Mouse (Mus musculus): ENCODE data around the gene Slc22a20.
A peak's percentile ranks its signal among the peaks of the same experiment; 100 is the strongest.

Slc22a20 gene

DNA sequence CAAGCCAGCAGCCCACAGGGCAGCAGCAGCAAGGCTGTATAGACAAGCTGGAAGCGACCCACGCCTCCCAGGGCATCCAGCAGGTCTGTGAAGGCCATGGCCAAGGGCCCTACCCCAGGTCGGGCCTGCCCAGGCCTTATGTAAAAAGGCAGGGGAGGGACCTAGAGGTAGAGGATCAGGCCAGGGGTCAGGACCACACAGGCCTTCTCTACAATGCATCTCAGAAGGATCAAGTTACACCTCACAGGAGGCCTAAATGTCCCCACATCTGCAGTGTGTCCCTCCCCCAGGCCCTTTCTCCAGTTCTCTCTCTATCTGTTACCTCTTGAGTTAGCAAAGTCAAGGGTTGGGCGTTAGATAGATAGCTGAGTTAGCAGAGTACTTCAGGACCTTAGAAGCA, at the start of gene Slc22a20:
Gene Slc22a20 (minus strand): TSS at position 101 of the 400 bp plus-strand sequence.
- no peak for DNase-seq (ENCODE audit: low read depth, low spot score)

- no peak for DNase-seq (ENCODE audit: low read depth, low spot score)
These were observed 44.8 kb upstream of the Slc22a20 start for GRCm38 (mm10) chr19:6030520-6031280.

- no peak for DNase-seq (ENCODE audit: low read depth, low spot score)
These were observed 43.5 kb upstream of the Slc22a20 start for GRCm38 (mm10) chr19:6029426-6029825.

GRCm38 (mm10) chr19:6028991-6029390, 43.0 kb upstream of the Slc22a20 start:
- no peak for DNase-seq (ENCODE audit: low read depth, low spot score)

GRCm38 (mm10) chr19:6023930-6024329, 38.0 kb upstream of the Slc22a20 start:
- DNase-seq (ENCODE audit: low read depth, low spot score) = no peak

GRCm38 (mm10) chr19:6023059-6023458, 37.1 kb upstream of the Slc22a20 start:
- DNase-seq (ENCODE audit: low read depth, low spot score) = no peak

DNA sequence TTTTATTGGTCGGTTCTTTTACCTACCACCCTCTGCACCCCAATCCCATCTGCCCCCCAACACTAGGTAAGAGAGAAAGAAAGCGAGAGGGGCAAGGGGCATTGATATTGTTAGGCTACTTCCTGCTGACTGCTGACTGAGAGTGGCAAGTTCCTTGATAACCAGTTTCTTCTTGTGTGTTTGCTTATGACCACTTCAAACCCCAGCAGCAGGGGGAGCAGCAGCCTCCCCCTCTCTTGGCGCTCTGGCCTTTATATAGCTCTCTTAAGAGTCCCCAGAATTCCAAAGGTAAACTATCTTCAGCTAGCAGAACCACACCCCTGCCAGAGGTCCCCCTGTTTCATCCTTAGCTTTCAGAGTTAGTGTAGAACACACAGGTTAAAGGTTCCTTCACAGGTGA, 34.3 kb upstream of the Slc22a20 start:
- no peak for DNase-seq (ENCODE audit: low read depth, low spot score)

DNA sequence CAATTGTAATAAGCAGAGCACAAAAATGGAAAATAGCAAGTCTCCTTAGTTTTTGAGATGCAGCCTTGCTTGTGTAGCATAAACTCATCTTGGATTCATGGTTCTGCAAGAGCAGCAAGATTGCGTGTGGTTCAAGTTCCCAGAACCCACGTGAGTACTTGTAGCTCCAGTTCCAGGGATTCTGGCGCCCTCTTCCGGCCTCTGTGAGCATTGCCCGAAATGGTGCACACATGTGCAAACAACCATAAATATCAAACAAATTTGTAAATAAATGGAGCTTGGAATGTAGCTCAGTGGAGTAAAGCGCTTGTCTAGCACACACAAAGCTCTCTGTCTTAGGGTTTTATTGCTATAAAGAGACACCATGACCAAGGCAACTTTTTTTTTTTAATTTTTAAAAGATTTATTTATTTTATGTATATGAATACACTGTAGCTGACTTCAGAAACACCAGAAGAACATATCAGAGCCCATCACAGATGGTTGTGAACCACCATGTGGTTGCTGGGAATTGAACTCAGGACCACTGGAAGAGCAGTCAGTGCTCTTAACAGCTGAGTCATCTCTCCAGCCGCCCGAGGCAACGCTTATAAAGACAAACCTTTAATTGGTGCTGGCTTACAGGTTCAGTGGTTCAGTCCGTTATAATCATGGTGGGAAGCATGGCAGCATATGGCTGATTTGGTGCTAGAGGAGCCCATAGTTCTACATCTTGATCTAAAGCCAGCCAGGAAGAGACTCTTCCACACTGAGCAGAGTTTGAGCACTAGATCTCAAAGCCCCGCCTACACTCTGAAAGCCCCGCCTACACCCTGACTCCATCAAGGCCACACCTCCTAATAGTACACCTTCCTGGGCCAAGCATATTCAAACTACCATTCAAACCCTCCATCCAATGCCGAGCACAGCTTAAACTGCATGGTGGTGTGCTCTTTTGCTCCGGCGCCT, 32.5 kb upstream of the Slc22a20 start:
- peak; percentile 94 for DNase-seq (ENCODE audit: low read depth, low spot score)

DNA sequence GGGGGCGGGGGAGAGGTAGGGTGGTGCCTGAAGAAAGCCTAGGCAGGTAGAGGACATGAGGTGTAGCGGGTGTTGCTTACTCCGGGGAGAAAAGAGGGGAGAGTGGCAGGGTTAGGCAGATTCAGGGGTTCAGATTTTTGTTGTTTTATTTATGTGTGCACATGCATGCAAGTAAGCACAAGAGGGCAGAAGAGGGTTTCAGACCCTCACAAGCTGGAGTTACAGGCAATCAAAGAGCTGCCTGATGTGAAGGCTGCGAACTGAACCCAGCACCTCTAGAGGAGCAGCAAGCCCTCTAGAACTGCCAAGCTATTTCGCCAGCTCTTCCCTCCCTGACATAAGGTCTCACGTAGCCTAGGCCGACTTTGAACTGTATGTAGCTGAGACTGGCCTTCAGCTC, 30.6 kb upstream of the Slc22a20 start:
- DNase-seq (ENCODE audit: low read depth, low spot score) = peak; percentile 31

- DNase-seq (ENCODE audit: low read depth, low spot score) = peak; percentile 84
These were observed 29.8 kb upstream of the Slc22a20 start, which contains the start of gene Capn1 for GRCm38 (mm10) chr19:6015511-6016315. Gene Capn1, minus strand, starts transcription at chr19:6015897.

DNA sequence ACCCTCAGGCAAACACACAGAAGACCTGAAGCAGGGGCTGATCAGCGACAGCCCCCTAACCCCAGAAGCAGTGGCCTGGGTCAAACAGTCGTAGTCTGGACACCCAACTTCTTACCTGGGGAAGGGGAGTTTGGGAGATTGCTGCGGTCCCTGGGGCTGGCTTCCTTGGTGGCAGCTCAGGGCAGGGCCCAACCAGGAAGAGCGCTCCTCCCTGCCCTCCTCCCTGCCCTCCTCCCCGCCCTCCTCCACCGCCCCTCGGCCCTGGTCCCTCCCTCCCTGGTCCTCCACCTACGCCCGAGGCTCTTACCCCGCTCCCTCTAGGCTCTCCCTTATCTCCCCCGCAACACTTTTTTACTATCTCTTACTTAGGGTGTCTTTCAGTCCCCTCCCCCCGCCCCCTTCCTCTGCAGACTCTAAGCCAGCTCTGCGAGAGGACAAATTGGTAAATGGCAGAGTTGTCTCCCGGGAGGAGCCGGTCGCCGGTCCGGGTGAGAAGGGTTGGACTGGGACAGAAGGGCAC, 29.1 kb upstream of the Slc22a20 start:
- no peak for DNase-seq (ENCODE audit: low read depth, low spot score)

GRCm38 (mm10) chr19:6013691-6014090, 27.7 kb upstream of the Slc22a20 start:
- DNase-seq (ENCODE audit: low read depth, low spot score) = no peak

GRCm38 (mm10) chr19:6009137-6009536, 23.2 kb upstream of the Slc22a20 start:
- DNase-seq (ENCODE audit: low read depth, low spot score) = no peak

- no peak for DNase-seq (ENCODE audit: low read depth, low spot score)
These were observed 21.1 kb upstream of the Slc22a20 start for GRCm38 (mm10) chr19:6007013-6007412.

DNA sequence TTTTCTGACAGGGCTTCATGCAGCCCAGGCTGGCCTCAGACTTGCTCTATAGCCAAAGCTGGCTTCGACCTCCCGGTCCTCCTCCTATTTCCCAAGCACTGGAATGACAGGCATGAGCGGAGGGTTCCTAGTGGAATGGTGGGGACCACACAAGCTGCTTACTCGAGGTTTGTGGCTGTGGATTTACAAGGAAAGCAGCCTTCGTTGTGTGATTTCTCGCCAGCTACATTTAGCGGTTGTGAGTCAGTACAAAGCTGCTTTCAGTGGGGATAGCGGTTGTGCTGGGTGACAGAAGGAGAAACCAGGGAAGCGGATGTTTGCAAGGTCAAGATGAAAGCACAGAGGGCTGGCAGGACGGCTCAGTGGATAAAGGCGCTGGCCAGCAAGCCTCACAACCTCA, 19.6 kb upstream of the Slc22a20 start:
- no peak for DNase-seq (ENCODE audit: low read depth, low spot score)

DNA sequence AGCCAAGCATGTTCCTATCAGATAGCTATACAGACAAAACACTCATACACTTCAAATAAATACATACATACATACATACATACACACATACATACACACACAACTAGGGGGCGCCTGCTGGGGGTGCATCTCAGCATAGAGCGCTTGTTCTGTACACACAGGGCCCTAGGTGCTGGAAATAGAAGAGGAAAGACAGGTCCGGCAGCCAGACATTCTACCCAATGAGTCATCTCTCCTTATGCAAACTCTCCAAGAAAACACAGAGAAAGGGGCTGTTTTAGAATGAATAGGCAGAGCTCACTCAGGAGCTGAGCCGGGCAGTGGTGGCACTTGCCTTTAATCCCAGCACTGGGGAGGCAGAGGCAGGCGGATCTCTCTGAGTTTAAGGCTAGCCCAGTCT, 14.0 kb upstream of the Slc22a20 start:
- no peak for DNase-seq (ENCODE audit: low read depth, low spot score)

DNA sequence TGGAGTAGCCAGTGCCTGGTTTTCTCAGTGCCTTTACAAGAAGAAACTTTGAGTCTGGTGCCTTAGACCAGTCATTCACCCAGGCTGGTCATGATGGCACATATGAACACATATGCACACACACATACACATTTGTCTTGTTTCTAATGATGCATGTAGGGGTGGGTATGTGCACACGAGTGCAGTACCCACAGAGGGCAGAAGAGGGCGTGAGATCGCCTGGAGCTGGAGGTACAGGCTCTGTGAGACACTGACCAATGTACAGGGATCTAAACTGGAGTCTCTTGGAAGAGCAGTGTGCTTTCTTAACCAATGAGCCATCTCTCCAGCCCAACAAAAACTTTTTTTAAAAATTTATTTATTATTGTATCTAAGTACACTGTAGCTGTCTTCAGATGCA, 12.2 kb upstream of the Slc22a20 start:
- no peak for DNase-seq (ENCODE audit: low read depth, low spot score)

DNA sequence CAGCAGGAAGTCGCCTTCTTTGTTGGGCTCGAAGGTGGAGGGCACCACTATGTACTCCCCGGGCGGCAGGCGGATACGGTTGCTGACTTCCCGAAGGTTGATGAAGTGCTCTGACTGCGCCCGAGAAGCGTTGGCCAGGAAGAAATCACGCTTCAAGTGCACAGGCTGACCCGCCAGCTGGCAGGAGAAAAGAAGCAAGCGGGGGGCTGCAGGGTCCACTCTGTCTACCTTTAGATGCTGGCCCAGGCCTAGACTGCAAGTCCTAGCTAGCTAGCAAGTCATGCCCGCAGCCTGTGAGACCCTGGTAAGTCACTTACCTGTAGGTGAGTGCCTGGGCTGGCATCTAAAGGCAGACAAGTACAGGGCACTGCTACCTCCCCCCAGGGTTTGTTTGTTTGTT, 8.8 kb upstream of the Slc22a20 start:
- no peak for DNase-seq (ENCODE audit: low read depth, low spot score)

DNA sequence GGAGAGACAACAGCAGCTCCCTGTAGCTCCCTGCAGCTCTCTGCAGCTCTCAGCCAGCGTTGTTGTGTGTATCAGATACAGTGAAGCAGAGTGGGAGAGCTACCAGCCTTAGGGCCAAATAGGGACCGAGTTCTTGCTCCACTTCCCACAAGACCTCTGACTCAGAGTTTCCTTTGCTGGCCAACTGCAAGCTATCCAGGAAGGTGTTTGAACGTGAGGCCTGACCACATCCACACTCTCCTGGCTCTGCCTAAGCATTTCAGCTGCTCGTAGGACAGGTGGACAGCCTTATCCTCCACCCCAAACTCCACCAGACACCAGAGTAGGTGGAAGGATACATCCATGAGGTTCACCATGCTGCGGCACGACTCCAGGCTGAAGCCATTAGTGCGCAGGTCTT, 6.1 kb upstream of the Slc22a20 start:
- DNase-seq (ENCODE audit: low read depth, low spot score) = no peak

DNA sequence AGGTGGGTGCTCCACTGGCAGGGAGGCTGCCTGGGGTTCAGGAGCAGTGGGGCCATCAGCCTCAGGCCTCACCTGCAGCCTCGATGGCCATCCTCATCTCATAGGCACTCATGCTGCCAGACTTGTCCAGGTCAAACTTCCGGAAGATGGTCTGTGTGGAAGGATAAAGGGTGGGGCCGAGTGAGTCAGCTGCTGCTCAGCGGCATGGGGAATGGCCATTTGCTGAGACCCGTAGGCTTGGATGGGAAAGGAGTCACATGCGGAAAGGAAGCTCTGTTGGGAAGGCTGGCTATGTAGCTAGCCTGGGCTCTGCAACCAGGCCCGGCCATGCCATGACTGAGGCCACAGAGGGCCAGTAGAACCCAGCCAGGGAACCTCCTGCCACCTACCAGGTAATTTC, 5.5 kb upstream of the Slc22a20 start:
- no peak for DNase-seq (ENCODE audit: low read depth, low spot score)

DNA sequence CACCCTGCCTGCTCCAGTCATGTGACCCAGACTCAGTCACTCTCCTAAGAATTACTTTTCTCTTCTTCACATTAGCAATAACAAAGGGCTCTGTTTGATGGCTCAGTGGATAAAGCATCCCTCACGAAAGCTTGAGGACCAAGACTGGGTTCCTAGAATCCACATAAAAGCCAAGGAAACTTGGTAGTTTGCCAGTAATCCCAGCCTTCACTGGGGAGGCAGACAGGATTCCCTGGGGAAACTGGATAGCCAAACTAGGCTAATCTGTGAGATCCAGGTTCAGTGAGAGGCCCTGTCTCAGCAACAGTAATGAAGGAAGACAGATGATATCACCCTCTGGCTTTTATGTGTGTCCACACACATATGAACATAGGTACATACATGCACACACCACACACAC, 5.0 kb upstream of the Slc22a20 start:
- no peak for DNase-seq (ENCODE audit: low read depth, low spot score)

DNA sequence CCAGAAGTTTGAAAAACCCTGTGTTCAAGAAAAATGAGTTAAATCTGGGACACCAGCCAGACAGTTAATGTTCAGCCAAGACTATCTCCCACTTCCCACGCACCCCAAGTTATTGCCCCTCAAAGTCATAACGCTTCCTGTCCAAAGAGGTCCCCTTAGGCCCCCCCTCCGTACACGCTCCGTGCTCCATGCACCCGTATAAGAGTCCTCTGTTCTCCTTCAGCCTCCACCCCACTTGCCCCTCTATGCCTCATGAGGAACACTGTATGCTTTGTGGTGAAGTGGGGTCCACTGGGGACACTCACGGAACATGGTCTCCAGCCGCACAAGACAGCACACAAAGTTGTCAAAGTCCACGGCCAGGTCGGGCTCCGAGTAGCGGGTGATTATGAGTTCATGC, 4.1 kb upstream of the Slc22a20 start:
- DNase-seq (ENCODE audit: low read depth, low spot score) = no peak

Measured in skeletal muscle tissue, adult 2 months (tissue).